Mouse (Mus musculus): Measurements from ENCODE around the gene Lgi4.

GRCm38 (mm10) chr7:31079670-31080069 lies 20.5 kb downstream of the Lgi4 start:
- TF ChIP-seq CTCF (IDR thresholded peaks at IDR 0.05; ENCODE audit: low read depth) (no peak), EP300 (IDR thresholded peaks at IDR 0.05; ENCODE audit: low read depth) (no peak)

All from liver, postnatal 0 days (tissue).